ENCODE assay signal across 9 mouse cellular contexts in genomic region chr8:85460804-85461203, GRCm38 (mm10). TPM values are rescaled to one million over a fixed set of nuclear protein-coding genes. Genes with fewer than 3 reads are reported as not detected.
DNase-seq lines count a peak whose midpoint lies in the region; ATAC-seq and TF ChIP-seq lines count a peak whose summit lies in the region.
"Had no signal": no experiment of that assay in that cellular context is flagged by ENCODE, and none has a peak within 500 bp of the region (broad histone marks: within the 10 kb centered on the region; RNA-seq: fewer than 3 reads in every experiment).

No protein-coding gene starts in this region.

- peak; percentile 38 for DNase-seq in adrenal gland, adult 2 months
- DNase-seq in adrenal gland, postnatal 25 days: no peak
- peak; percentile 14 for DNase-seq in layer of hippocampus, adult 9-11 months
- DNase-seq in layer of hippocampus, adult 11-12 months (ENCODE audit: low spot score): no peak
- peak; percentile 48 for DNase-seq in NIH3T3 (ENCODE audit: low read depth)
- peak; percentile 57 for DNase-seq in kidney, postnatal 0 days (ENCODE audit: low spot score)
- DNase-seq in right cerebral cortex, postnatal 14 days: no peak
- no peak for DNase-seq in thymus, adult 18-20 months

- no peak overlapping the region for H3K4me2 ChIP-seq in kidney, postnatal 0 days (ENCODE audit: low read length)
- H3K4me2 ChIP-seq: heart, embryonic 15.5 days had no signal

- H3K4me1 ChIP-seq in kidney, postnatal 0 days (replicated peaks; ENCODE audit: insufficient read depth, low read length): no peaks in the 10 kb centered on the region
- H3K4me1 ChIP-seq: heart, embryonic 15.5 days had no signal

- no peaks in the 10 kb centered on the region for H3K9me3 ChIP-seq in kidney, postnatal 0 days (replicated peaks; ENCODE audit: low read length)
- H3K9me3 ChIP-seq: heart, embryonic 15.5 days had no signal

- no peaks in the 10 kb centered on the region for H3K27me3 ChIP-seq in kidney, postnatal 0 days (ENCODE audit: insufficient read depth, low read length)
- H3K27me3 ChIP-seq: heart, embryonic 15.5 days had no signal

- H3K4me3 ChIP-seq in kidney, postnatal 0 days (replicated peaks; ENCODE audit: low read depth, low read length): no peak overlapping the region
- H3K4me3 ChIP-seq: heart, embryonic 15.5 days had no signal

- no peaks in the 10 kb centered on the region for H3K36me3 ChIP-seq in kidney, postnatal 0 days (ENCODE audit: insufficient read depth, low read length)
- H3K36me3 ChIP-seq: heart, embryonic 15.5 days had no signal

- H3K27ac ChIP-seq in kidney, postnatal 0 days: no peak overlapping the region
- H3K27ac ChIP-seq: heart, embryonic 15.5 days had no signal

- H3K9ac ChIP-seq in kidney, postnatal 0 days (ENCODE audit: low read depth, low read length): no peak overlapping the region
- H3K9ac ChIP-seq: heart, embryonic 15.5 days had no signal

- TF ChIP-seq CTCF in kidney, postnatal 0 days (IDR thresholded peaks at IDR 0.05; ENCODE audit: low read depth): peak; percentile 59

- ATAC-seq in kidney, postnatal 0 days (replicated peaks; ENCODE audit: low FRiP score, low read depth): no peak

- WGBS in kidney, postnatal 0 days: 28% methylated on average over 5 of the region's 5 CpGs

RNA-seq across cellular contexts. Expression of gene 4921524J17Rik, which starts 28.2 kb away (rescaled TPM):
- total RNA-seq in adrenal gland, adult 2 months (2021): 10 to 100 TPM; 20.4 to 46.6 TPM
- 1.8 and 3.2 TPM in 2 replicates for polyA plus RNA-seq in adrenal gland, adult 2 months (2012; rRNA removed)
- 29.9 and 58.2 TPM in 2 replicates for total RNA-seq in adrenal gland, postnatal 25 days (2021)
- polyA plus RNA-seq in kidney, postnatal 0 days (2015; fragmentation: Nextera tagmentation; extraction: Ambion mirVana): 46.8 and 51.2 TPM in 2 replicates

RNA-seq across cellular contexts. Expression of gene Gpt2, which starts 31.6 kb away (rescaled TPM):
- 100 to 1,000 TPM in 1 of 2 experiments, 10 to 100 TPM in 1; 68.8 to 379 TPM for total RNA-seq in adrenal gland, adult 2 months (2021)
- polyA plus RNA-seq in adrenal gland, adult 2 months (2012; rRNA removed): 214 and 283 TPM in 2 replicates
- total RNA-seq in adrenal gland, postnatal 25 days (2021): 233 and 253 TPM in 2 replicates
- 10.6 and 11.7 TPM in 2 replicates for polyA plus RNA-seq in kidney, postnatal 0 days (2015; fragmentation: Nextera tagmentation; extraction: Ambion mirVana)

Comparison
In these comparisons a context has a peak if more than half of its experiments do, and no peak if none do; other contexts are left out.
1. DNase-seq: peak in adrenal gland, adult 2 months (single experiment), layer of hippocampus, adult 9-11 months (single experiment), NIH3T3 (single experiment) and kidney, postnatal 0 days (single experiment); none in adrenal gland, postnatal 25 days (single experiment), layer of hippocampus, adult 11-12 months (single experiment), right cerebral cortex, postnatal 14 days (single experiment) and thymus, adult 18-20 months (0 of 2).